Mouse (Mus musculus): ENCODE data around the gene Slc36a3.
"Not testable (repeated sequence)": the region's sequence is repeated elsewhere in the genome, so short reads cannot be mapped to it uniquely, and the experiment has no call there.

The Slc36a3 gene

DNA sequence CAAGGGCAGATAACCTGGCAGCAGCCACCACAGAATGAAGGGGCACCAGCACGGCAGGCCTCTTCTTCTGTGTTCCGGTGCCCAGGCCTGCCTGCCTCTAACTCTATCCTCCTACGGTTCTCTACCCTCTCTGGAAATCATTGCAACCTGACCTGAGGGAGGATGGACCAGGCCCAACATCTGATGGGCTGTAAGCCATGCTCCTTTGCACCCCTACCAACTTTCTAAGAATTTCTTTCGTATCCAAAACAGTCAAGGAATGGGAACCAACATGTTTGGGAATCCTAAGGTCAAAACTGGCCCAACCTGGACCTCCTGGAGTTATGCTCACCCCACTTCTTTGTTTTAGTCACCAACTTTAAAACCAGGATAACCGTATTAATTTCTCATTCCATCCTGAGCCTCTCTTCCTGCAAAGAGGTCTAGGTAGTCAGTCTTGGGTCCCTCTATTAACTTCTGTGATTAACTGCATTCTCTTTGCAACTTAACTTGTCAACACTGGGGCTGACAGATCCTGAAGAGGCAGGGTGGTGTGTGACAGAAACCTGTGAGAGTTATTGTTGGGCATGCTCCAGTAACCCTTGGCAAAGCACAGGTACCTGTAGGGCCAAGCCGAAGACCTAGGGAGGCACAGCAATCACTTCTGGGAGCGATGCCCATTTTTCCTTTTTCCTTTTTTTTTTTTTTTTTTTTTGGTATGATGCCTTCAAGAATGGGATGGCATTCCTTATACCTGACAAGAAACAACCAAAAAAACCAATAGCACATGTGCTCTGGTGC is 41.8 kb downstream of the Slc36a3 start:
- no peak for DNase-seq (ENCODE audit: low spot score in 2 of 2)

- no peak for DNase-seq (ENCODE audit: low spot score in 2 of 2)
Observed at GRCm38 (mm10) chr11:55106636-55107035, 44.9 kb downstream of the Slc36a3 start.

- no peak for DNase-seq (ENCODE audit: low spot score in 2 of 2)
Observed at GRCm38 (mm10) chr11:55105389-55105788, 46.1 kb downstream of the Slc36a3 start.

GRCm38 (mm10) chr11:55103229-55103628 is 48.3 kb downstream of the Slc36a3 start:
- no peak for DNase-seq (ENCODE audit: low spot score in 2 of 2)

GRCm38 (mm10) chr11:55102015-55102414 is 49.5 kb downstream of the Slc36a3 start:
- DNase-seq (ENCODE audit: low spot score in 2 of 2) = no peak

GRCm38 (mm10) chr11:55099868-55100267 is 51.6 kb downstream of the Slc36a3 start:
- DNase-seq (ENCODE audit: low spot score in 2 of 2) = no peak

DNA sequence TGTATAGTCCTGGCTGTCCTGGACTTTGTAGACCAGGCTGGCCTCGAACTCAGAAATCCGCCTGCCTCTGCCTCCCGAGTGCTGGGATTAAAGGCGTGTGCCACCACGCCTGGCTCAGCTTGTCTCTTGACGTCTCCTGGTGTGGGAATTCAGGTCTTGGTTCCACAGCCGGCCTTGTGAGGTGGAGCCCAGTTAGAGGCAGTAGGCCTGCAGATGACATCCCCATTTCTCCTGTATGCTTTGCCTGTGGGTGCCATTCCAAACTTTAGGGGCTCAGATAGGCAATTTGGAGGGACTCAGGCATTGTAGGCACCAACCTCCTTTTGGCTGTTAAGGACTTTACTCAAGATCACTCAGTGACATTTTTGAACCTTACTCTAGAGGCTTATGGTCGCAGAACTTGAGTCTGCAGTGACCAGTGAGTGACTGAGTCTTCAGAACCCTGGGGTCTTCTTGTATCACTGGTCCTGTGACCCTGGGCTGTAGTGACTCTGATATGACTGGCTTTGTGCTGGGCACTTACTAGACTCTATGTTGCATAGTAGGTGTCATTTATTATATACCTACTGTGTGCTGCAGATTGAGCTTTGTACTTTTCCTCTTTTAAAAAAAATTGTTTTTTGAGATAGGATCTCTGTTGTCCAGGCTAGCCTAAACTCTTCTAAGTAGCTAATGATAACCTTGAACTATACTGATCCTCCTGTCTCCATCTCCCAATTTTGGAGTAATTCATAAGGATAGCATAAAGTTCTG is 52.3 kb downstream of the Slc36a3 start:
- DNase-seq (ENCODE audit: low spot score in 2 of 2) = no peak

GRCm38 (mm10) chr11:55098189-55098915 is 53.2 kb downstream of the Slc36a3 start:
- DNase-seq (ENCODE audit: low spot score in 2 of 2) = no peak

DNA sequence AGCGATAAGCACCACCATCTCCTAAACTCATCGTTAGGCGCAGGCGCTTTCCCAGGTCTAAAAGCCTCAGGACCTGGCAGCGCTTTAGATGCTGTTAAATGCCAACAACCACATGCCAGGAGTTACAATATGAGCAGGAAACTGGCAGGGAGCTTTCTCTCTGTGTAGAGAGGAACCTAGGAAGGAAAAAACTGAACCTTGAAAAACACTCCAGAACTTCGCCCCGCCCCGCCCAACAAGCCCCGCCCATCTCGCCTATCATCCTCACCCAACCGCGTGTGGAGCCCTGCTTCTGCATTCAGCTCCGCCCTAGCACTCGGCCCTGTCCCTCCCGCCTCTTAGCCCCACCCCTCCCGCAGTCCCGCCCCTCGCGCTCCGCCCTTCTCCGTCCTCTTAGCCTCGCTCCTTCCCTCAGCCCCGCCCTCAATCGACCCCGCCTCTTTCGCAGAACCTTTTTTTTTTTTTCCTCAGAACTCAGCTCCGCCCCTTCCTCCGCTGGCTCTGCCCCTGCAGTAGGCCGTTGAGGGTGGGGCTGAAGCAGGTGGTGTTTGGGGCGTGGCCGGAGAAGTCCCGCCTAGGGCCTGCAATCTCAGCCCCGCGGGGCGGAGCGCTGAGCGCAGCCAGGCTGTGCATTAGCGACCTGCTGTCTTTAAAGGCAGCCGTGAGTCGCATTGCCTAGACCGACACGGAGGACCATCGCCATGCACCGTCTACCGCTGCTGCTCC is 53.9 kb downstream of the Slc36a3 start, which contains the start of gene Gm2a:
TSS of gene Gm2a (plus strand) at position 653 of the 726 bp plus-strand sequence.
- DNase-seq (ENCODE audit: low spot score in 2 of 2) = peak; percentile 93

DNA sequence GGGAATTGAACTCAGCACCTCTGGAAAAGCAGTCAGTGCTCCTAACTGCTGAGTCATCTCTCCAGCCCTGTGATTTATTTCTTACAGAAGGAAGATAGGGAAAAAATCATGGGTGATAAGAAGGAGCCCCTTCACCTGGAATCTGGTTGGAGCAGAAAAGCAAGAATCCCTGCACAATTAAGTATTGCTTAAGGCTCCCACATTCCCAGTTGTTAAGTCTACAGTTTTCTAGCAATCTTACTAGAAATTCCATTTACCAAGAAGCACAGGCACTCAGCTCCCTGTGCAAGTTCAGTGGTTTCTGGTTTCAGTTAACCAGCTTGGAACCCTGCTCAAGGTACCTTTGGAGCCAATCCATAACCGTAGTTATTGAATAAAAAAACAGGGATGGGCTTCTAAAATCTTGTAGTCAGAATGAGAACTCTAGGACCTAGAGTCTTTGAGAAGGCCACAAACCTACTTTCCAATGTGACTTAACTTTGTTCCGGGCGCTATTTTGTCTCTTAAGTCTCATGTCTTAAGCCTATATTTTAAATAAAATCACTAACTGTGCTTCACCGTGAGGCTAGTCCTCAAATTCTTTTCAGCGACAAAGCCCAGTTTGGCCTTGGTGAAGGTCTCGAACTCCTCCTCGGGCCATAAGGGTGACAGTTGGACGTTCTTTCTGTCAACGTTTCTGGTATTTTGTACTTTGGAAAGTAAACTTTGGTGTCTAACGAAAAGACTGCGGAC is 54.6 kb downstream of the Slc36a3 start:
- no peak for DNase-seq (ENCODE audit: low spot score in 2 of 2)

DNA sequence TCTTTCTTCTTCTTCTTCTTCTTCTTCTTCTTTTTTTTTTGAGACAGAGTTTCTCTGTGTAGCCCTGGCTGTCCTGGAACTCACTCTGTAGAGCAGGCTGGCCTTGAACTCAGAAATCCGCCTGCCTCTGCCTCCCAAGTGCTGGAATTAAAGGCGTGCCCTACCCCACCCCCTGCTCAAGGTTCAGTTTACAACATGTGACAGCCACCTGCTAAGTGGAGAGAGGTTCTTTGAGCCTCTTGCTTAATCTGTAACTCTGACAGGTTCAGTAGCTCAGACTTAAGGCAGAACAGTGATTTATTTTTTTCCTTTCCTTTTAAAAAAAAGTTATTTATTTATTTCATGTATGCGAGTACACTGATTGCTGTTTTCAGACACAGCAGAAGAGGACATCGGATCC is 55.2 kb downstream of the Slc36a3 start:
- not testable (repeated sequence) for DNase-seq (ENCODE audit: low spot score in 2 of 2)

- no peak for DNase-seq (ENCODE audit: low spot score in 2 of 2)
Observed at GRCm38 (mm10) chr11:55093096-55093495, 58.4 kb downstream of the Slc36a3 start.

GRCm38 (mm10) chr11:55089892-55090291 is 61.6 kb downstream of the Slc36a3 start:
- DNase-seq (ENCODE audit: low spot score in 2 of 2) = no peak

- peak; percentile 12 to 30 for DNase-seq (ENCODE audit: low spot score in 2 of 2)
Observed at GRCm38 (mm10) chr11:55087006-55087405, 64.5 kb downstream of the Slc36a3 start.

DNA sequence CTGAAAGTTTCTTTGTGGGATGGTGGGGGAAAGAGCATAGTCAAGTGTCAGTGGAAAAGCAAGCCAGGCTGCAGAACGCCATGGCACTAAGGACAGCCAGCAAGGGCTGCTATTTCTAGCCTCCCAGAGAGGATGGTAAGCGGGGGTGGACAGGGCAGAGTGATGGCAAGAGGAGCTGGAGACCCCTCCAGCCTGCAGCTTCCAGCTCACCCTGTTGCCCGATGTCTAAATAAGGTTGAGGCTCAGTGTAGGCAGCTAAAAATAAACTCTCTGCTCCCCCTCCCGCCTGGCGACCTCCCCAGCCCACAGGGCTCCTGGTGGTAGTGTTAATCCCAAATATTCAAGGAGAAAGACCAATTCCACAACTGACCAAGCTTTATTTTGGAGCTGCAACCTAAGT is 66.1 kb downstream of the Slc36a3 start:
- DNase-seq (ENCODE audit: low spot score in 2 of 2) = no peak

DNA sequence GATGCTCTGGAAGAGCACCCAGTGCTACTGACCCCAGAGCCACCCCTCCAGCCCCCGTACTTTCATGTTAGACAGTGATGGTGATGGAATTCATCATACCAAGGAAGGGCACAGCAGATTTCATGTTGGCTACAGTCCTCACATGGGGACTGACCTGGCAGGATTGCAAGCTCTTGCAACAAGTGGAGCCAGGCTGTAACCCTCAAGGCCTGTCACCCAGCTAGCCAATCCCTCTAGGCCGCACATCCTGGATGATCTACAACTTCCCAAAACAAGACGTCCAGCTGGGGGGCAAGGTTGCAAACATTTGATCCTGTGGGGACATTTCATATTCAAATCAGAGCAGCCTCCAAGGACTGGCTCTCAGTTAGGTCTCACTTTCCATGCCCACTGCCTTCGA is 66.9 kb downstream of the Slc36a3 start:
- DNase-seq (ENCODE audit: low spot score in 2 of 2) = no peak

DNA sequence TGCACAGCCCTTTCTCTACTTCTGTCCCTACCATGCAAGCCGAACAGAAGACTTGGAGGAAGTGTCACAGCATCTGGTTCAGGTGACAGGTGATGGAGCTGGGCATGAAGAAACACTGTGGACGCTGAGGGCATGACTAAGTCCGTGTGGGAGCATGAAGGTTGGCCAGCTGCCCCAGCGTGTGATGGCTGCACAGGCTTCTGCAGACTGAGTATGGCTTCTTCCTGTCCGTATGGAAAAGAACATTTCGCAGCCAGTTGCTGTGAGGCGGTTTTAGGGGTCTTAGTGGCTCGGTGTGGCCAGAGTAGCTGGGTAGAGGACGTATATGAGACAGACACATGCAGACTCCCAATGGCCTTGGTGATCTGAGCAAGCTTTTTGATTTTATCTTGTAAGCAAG is 70.3 kb downstream of the Slc36a3 start:
- no peak for DNase-seq (ENCODE audit: low spot score in 2 of 2)

DNA sequence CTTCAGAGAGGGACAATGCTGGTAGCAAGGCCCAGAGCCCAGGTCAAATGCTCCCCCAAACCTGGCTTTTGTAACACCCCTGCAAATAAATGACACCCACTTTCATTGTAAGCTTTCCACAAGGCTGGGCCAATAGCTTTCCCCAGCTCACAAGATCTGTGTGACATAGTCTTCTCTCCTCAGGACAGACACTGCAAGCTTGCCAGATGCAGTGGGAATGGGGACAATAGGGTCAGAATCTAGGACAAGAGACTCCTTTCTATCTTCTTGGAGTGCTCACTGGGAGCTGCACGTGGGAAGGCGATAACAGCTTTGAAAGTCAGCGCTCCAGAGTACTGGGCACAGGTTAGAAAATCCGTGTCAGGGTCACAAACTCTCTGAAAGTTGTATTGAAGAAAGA is 72.3 kb downstream of the Slc36a3 start:
- no peak for DNase-seq (ENCODE audit: low spot score in 2 of 2)

DNA sequence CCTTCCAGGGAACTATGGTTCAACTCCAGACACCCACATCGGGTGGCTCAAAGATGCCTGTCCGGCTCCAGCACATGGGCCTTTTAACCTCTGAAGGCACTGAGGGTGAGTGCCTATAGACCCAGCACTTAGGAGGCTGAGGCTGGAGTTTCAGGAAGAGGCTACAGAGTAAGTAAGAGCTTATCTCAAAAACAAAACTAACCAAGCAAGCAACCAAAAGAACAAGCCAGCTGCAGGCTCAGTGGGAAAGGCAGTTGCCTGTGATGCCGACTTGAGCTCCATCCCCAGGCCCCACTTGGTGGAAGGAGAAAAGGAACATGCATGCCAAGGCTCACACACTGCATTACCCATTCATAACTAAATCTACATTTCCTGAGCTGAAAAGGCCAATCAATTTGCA is 73.0 kb downstream of the Slc36a3 start:
- DNase-seq (ENCODE audit: low spot score in 2 of 2) = no peak

DNA sequence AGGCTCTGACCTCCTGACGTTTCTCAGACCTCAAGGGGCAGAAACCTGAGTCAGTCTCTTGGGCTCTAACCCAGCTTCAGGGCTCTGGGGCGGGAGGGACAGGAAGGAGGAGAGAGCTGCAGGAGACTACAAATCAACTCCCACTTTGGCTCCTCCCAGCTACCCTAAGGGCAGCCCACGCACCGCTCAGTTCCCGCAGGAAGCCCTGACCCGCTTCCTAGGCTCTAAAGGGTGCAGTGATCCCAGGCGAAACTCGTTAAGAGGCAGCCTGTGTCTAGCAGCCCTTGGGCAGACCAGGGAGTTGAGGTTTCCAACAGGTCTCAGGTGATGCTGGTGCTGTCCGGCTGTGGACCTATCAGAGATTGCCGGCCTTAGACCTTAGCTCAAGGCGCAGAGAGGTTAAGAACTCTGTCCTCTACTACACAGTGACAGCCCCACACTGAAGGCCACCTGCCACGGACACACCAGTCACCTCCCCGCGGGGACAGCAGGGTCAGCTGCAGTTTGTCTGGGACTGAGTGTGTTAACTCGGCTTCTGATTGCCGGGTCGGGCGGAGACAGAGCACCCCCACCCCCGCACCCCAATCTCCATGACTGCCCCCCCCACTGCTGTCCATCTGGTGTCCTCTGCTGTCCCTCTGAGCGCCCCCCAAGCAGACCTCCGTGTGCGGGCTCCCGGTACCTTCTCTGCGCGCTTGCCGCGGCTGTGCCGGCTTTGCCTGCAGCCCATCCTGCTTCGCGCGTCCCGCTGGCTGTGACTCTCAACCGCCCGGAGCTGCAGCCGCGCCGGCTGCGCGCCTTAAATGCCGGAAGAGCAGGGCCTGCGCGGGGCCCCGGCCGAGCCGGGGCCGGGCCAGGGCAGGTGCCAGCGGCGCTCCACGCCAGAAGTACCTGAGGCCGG is 73.9 kb downstream of the Slc36a3 start, which contains the start of gene Ccdc69:
TSS of gene Ccdc69 (minus strand) at position 801 of the 901 bp plus-strand sequence.
- DNase-seq (ENCODE audit: low spot score in 2 of 2) = no peak
